Mouse (Mus musculus): ENCODE measurements around the gene Serpinb6a. TPM values are rescaled to one million over a fixed set of nuclear protein-coding genes. Genes with fewer than 3 reads are reported as not detected.

The Serpinb6a gene
- polyA plus RNA-seq, 1 experiment from 2014 or later: 33.7 TPM

DNA sequence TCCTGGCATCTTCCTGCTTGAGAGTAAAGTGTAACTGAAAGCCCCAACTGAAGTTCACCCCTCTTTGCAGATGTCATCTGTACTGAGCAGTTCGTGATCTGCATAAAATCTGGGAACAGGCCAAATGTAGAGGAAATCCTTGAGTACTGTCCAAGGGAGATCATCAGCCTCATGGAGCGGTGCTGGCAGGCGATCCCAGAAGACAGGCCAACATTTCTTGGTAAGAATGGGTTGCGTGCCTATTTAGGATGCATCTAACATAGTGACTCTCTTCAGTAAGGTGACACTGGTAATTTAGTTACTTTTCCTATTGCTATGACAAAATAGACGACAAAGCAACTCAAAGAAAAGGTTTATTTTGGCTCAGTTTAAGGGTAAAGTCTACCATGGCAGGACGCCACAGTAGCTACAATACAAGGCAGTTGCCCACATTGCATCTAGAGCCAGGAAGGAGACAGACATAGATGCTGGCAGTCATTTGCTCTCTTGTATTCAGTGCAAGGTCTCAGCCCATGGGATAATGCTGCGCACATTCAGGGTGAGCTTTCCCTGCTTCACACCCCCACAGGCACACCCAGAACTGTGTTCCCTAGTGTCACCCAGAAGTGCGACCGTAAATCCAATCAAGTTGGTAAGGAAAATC is 14.5 kb upstream of the Serpinb6a start:
- peaks cover 31% of the 10 kb centered on the region for H3K36me3 ChIP-seq (ENCODE audit: control insufficient read depth, insufficient read depth, low read length)
- no peak for ATAC-seq
- H3K27ac ChIP-seq (ENCODE audit: low read length): no peak overlapping the region
- 88% methylated on average over 9 of the region's 9 CpGs for WGBS
- H3K4me1 ChIP-seq (ENCODE audit: control insufficient read depth, insufficient read depth, low read length): no peaks in the 10 kb centered on the region
- no peaks in the 10 kb centered on the region for H3K27me3 ChIP-seq (ENCODE audit: control insufficient read depth, insufficient read depth, low read depth, low read length)
- H3K9ac ChIP-seq (ENCODE audit: low read depth, low read length): no peak overlapping the region
- H3K9me3 ChIP-seq (replicated peaks; ENCODE audit: control insufficient read depth, low read length, poor library complexity, severe bottlenecking): no peaks in the 10 kb centered on the region
- no peak overlapping the region for H3K4me2 ChIP-seq (ENCODE audit: low read length)
- no peak overlapping the region for H3K4me3 ChIP-seq (ENCODE audit: low read depth, low read length)

DNA sequence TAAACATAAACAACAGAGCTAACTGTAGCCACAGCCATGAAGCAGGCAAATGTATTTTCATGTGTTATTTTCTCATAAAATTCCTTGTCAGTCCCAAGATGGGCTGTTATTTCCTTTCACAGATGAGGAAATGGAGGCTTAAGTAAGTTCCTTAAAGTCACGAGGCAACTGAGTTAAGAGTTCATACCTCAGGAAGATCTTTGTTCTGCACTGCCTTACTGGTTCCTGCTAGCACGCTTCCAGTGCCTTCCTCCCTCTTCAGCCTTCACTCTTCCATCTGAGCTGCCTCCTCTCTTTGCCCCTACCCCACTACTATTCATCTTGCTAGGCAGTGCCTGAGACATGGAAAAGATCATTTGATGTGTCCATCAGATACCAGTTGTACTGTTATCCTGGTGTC is 4.6 kb upstream of the Serpinb6a start:
- no peak for ATAC-seq
- WGBS: 85% methylated on average over 2 of the region's 2 CpGs
- H3K9me3 ChIP-seq (replicated peaks; ENCODE audit: control insufficient read depth, low read length, poor library complexity, severe bottlenecking): no peaks in the 10 kb centered on the region
- peaks cover 7% of the 10 kb centered on the region for H3K4me1 ChIP-seq (ENCODE audit: control insufficient read depth, insufficient read depth, low read length)
- H3K4me3 ChIP-seq (ENCODE audit: low read depth, low read length): no peak overlapping the region
- no peak overlapping the region for H3K9ac ChIP-seq (ENCODE audit: low read depth, low read length)
- peaks cover 8% of the 10 kb centered on the region for H3K36me3 ChIP-seq (ENCODE audit: control insufficient read depth, insufficient read depth, low read length)
- H3K27ac ChIP-seq (ENCODE audit: low read length): no peak overlapping the region
- H3K27me3 ChIP-seq (ENCODE audit: control insufficient read depth, insufficient read depth, low read depth, low read length): no peaks in the 10 kb centered on the region
- no peak overlapping the region for H3K4me2 ChIP-seq (ENCODE audit: low read length)

DNA sequence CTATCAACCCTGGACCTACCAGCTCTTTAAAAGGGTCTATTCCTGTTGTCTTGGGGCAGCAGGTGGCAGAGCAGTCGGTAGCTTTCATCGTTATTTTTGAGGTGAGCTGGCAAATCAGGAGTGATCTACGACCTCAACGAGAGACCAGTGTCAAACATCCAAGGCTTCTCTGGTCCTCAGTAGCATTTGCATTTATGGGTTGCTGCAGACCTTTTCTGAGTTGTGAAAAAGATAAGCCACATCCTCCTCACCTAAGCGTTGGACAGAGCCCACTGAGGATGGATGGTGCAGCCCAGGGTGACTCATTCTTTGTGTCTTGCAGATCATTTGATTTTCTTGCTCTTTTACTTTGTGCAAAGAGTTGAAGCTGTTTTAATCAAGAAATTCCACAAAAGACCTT is 464 bp upstream of the Serpinb6a start:
- peak overlapping the region; percentile 94 for H3K9ac ChIP-seq (ENCODE audit: low read depth, low read length)
- peak; percentile 21; the same call in 1 of the 2 replicates for ATAC-seq
- H3K4me2 ChIP-seq (ENCODE audit: low read length): peak overlapping the region; percentile 94
- no peaks in the 10 kb centered on the region for H3K27me3 ChIP-seq (ENCODE audit: control insufficient read depth, insufficient read depth, low read depth, low read length)
- H3K36me3 ChIP-seq (ENCODE audit: control insufficient read depth, insufficient read depth, low read length): no peaks in the 10 kb centered on the region
- WGBS: 7% methylated on average over 5 of the region's 5 CpGs
- peak overlapping the region; percentile 90 for H3K4me3 ChIP-seq (ENCODE audit: low read depth, low read length)
- peak overlapping the region; percentile 94 for H3K27ac ChIP-seq (ENCODE audit: low read length)
- peaks cover 13% of the 10 kb centered on the region for H3K4me1 ChIP-seq (ENCODE audit: control insufficient read depth, insufficient read depth, low read length)
- no peaks in the 10 kb centered on the region for H3K9me3 ChIP-seq (replicated peaks; ENCODE audit: control insufficient read depth, low read length, poor library complexity, severe bottlenecking)

DNA sequence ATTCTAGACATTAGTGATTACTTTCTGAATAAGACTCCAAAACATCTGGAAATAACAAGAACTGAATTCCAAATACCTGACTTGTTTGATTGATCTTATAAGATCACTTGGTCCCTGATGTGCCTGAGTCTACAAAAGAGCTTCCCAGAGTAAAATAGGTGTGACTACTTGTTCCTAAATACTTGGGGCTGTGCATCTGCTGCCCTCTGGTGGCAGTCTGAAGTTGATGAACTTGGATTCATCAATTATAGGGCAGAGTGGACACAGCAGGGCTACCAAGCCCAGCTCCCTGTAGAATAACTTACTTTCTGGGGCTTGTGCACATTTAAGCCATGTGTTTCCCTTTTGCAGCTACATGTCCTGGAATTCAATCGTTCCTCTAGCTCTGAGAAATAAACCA is 7.4 kb downstream of the Serpinb6a start:
- H3K27ac ChIP-seq (ENCODE audit: low read length): no peak overlapping the region
- no peaks in the 10 kb centered on the region for H3K27me3 ChIP-seq (ENCODE audit: control insufficient read depth, insufficient read depth, low read depth, low read length)
- no peaks in the 10 kb centered on the region for H3K9me3 ChIP-seq (replicated peaks; ENCODE audit: control insufficient read depth, low read length, poor library complexity, severe bottlenecking)
- ATAC-seq: peak; percentile 48; the same call in 1 of the 2 replicates
- H3K9ac ChIP-seq (ENCODE audit: low read depth, low read length): no peak overlapping the region
- no peaks in the 10 kb centered on the region for H3K36me3 ChIP-seq (ENCODE audit: control insufficient read depth, insufficient read depth, low read length)
- no peaks in the 10 kb centered on the region for H3K4me1 ChIP-seq (ENCODE audit: control insufficient read depth, insufficient read depth, low read length)
- WGBS: 14% methylated on average over 1 of the region's 1 CpGs
- H3K4me2 ChIP-seq (ENCODE audit: low read length): no peak overlapping the region
- no peak overlapping the region for H3K4me3 ChIP-seq (ENCODE audit: low read depth, low read length)

DNA sequence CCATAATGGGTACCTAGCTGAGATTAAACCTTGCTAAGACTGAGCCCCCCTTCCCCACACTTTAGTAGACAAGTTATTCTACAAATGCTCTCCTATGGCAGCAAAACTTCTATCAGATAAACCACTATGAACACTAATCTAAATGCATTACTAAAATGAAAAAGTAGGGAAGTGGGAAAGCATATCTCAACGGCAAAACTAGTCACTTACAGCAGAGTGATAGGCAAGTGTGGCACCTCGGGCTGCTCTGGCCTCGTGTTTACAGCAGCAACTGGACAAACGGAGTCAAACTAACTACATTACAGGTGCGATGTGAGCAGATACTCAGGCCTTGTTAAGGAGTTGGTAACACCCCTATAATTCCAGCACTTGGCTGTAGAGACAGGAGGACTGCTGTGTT is 13.0 kb downstream of the Serpinb6a start:
- H3K4me2 ChIP-seq (ENCODE audit: low read length): no peak overlapping the region
- 84% methylated on average over 5 of the region's 5 CpGs for WGBS
- ATAC-seq: no peak

DNA sequence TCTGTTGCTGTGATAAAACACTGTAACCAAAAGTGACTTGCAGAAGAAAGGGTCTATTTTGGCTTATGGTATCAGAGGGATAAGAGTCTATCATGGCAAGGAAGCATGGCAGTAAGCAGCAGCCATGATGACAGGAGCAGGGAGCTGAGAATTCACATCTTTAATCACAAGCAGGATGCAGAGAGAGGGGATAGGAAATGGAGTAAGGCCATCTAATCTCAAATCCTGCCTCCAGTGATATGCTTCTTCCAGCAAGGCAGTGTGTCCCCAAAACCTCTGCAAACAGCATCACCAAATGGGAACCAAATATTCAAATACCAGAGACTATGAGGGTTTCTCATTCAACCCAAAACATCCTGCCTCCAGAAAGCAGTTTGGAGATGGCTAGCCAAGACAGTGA is 36.0 kb downstream of the Serpinb6a start:
- Histone ChIP-seq H3K27me3 (ENCODE audit: control insufficient read depth, insufficient read depth, low read depth, low read length) (no peaks in the 10 kb centered on the region), H3K4me1 (ENCODE audit: control insufficient read depth, insufficient read depth, low read length) (no peaks in the 10 kb centered on the region), H3K9ac (ENCODE audit: low read depth, low read length) (no peak overlapping the region), H3K4me3 (ENCODE audit: low read depth, low read length) (no peak overlapping the region), H3K9me3 (replicated peaks; ENCODE audit: control insufficient read depth, low read length, poor library complexity, severe bottlenecking) (no peaks in the 10 kb centered on the region), H3K27ac (ENCODE audit: low read length) (no peak overlapping the region), H3K4me2 (ENCODE audit: low read length) (no peak overlapping the region), H3K36me3 (ENCODE audit: control insufficient read depth, insufficient read depth, low read length) (no peaks in the 10 kb centered on the region)
- ATAC-seq: no peak

More for the DNA sequence above, 13.0 kb downstream of the Serpinb6a start:
- Histone ChIP-seq H3K27ac (ENCODE audit: low read length) (no peak overlapping the region), H3K4me3 (ENCODE audit: low read depth, low read length) (no peak overlapping the region), H3K9ac (ENCODE audit: low read depth, low read length) (no peak overlapping the region), H3K36me3 (ENCODE audit: control insufficient read depth, insufficient read depth, low read length) (no peaks in the 10 kb centered on the region; the same call in 1 of the 2 replicates), H3K9me3 (replicated peaks; ENCODE audit: control insufficient read depth, low read length, poor library complexity, severe bottlenecking) (no peaks in the 10 kb centered on the region), H3K4me1 (ENCODE audit: control insufficient read depth, insufficient read depth, low read length) (no peaks in the 10 kb centered on the region), H3K27me3 (ENCODE audit: control insufficient read depth, insufficient read depth, low read depth, low read length) (no peaks in the 10 kb centered on the region)

DNA sequence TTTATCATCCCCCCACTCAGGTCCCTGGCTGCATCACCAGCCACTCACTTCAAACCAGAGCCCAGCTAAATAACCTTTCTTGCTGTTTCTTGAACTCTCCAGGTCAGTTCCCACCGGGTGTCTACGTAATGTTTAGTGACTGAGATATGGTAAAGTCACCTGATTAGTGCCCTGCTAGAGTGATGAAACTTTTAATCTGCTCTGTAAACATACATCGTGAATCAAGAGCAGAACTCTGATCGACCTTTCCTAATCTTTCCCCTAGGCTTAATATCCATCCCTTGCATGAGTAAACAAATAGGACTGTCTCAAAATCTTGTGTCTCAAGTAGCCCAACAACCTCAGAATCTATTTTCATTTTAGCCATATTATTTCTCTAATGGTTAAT is 36.6 kb downstream of the Serpinb6a start:
- no peak for ATAC-seq
- 74% methylated on average over 4 of the region's 4 CpGs for WGBS
- H3K9ac ChIP-seq (ENCODE audit: low read depth, low read length): no peak overlapping the region
- no peak overlapping the region for H3K27ac ChIP-seq (ENCODE audit: low read length)
- no peaks in the 10 kb centered on the region for H3K4me1 ChIP-seq (ENCODE audit: control insufficient read depth, insufficient read depth, low read length)
- H3K27me3 ChIP-seq (ENCODE audit: control insufficient read depth, insufficient read depth, low read depth, low read length): no peaks in the 10 kb centered on the region
- no peak overlapping the region for H3K4me2 ChIP-seq (ENCODE audit: low read length)
- H3K9me3 ChIP-seq (replicated peaks; ENCODE audit: control insufficient read depth, low read length, poor library complexity, severe bottlenecking): no peaks in the 10 kb centered on the region
- H3K4me3 ChIP-seq (ENCODE audit: low read depth, low read length): no peak overlapping the region
- no peaks in the 10 kb centered on the region for H3K36me3 ChIP-seq (ENCODE audit: control insufficient read depth, insufficient read depth, low read length)

DNA sequence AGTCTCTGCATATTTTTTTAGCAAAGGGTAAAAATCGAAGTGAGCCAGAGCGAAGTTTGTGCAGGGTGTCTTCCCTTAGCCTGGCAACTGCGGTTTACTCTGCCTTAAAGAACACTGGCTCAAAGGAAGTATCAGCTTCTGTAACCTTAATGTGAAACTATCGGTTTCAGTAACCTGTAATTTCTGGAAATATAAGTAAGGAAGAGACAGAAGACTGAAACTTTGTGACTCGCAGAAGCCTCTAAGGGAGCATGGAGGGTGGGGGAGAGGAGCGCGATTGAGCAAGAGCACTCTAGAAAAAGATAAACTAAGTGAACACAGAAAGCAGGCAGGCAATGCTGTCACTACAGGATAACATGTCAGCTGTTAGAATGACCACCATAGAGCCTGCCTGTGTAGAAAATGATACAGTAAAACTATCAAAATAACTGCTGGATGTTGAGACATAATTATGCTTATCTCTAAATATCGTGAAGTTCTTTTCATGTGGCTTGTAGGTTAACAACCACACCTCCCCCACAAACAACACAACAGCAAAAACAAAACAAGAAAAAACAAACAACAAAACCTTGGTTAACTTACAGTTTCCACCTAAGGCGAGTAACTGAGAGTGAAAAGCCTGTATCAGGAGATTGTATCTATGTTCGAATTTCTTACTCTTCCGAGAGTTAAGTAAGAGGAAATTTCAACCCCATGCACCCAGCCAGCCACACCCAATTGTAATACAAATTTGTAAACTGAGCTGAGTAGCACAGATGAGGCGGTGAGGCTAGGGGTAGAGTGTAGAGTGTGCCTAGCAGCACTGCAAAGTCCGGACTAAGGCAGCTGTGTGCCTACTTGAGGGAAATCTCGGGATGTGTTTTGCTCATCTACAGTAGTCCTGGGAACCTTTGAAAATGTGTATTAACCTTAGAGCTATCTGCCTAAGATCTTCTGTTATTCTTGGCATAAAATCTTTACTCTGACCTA is 37.3 kb downstream of the Serpinb6a start:
- peak; percentile 67 for ATAC-seq
- WGBS: 23% methylated on average over 14 of the region's 14 CpGs
- no peaks in the 10 kb centered on the region for H3K27me3 ChIP-seq (ENCODE audit: control insufficient read depth, insufficient read depth, low read depth, low read length)

More for the DNA sequence above, 37.3 kb downstream of the Serpinb6a start:
- Histone ChIP-seq H3K4me2 (ENCODE audit: low read length) (peak overlapping the region; percentile 86), H3K27ac (ENCODE audit: low read length) (peak overlapping the region; percentile 78), H3K9ac (ENCODE audit: low read depth, low read length) (peak overlapping the region; percentile 74), H3K36me3 (ENCODE audit: control insufficient read depth, insufficient read depth, low read length) (no peaks in the 10 kb centered on the region), H3K4me1 (ENCODE audit: control insufficient read depth, insufficient read depth, low read length) (no peaks in the 10 kb centered on the region), H3K4me3 (ENCODE audit: low read depth, low read length) (peak overlapping the region; percentile 54), H3K9me3 (replicated peaks; ENCODE audit: control insufficient read depth, low read length, poor library complexity, severe bottlenecking) (no peaks in the 10 kb centered on the region)

Data from midbrain, embryonic 16.5 days (tissue).